Mouse (Mus musculus): Measurements from ENCODE around the gene Polr1a. TPM values are rescaled to one million over a fixed set of nuclear protein-coding genes. Genes with fewer than 3 reads are reported as not detected.

The Polr1a gene
- 40.4 TPM for polyA plus RNA-seq (2014; fragmentation: Illumina TruSeq; extraction: RNeasy Lipid Tissue Mini Kit (QIAGEN cat#74804); ENCODE audit: low read depth, low replicate concordance)

DNA sequence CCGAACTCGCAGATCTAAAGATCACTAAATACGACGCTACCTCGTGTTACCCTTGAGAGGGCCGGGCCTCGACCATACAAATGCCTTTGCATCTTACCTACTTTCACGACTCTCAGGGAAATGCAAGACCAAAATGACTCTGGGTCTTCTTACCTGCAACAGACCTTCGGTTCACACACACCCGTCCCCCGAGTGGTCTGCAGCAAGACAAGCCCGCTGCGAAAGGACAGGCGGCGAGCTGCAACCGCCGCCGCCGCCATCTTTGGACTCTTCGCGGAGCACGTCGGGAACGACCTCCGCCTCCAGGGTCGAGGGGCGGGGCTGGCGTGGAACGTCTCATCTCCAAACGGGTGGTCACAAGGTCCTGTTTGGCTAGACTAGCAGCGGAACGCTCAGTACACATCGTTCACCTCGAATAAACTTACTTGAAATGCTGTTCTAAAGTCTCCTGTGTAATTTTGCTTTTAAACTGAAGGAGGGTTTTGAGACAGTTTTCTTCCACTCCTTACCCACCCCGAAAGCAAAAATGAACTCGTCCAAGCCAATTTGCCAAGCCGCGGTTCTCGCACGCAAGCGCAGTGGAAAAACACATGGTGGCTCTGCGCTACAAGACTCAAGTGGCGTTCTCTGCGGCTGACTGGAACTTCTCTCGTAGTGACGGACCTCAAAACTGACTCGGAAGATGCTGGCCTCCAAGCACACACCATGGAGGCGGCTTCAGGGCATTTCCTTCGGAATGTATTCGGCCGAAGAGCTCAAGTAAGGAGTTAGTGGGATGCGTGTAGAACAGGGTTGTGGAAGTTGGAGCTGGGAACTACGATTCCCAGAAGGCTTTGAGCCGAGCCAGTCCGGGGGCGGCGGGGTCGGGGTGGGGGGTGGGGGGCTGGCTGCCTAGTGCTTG lies at the start of gene Polr1a, which contains the start of gene Ptcd3:
TSS of gene Polr1a (plus strand) at position 573 of the 901 bp plus-strand sequence.
TSS of gene Ptcd3 (minus strand) at position 270 of the 901 bp plus-strand sequence.

Other genes starting within 250 kb of the Polr1a start
- gene Reep1, start 201.5 kb upstream of the Polr1a start, polyA plus RNA-seq (2014; fragmentation: Illumina TruSeq; extraction: RNeasy Lipid Tissue Mini Kit (QIAGEN cat#74804); ENCODE audit: low read depth, low replicate concordance) = 15.3 TPM
- gene Mrpl35, start 82.1 kb upstream of the Polr1a start, polyA plus RNA-seq (2014; fragmentation: Illumina TruSeq; extraction: RNeasy Lipid Tissue Mini Kit (QIAGEN cat#74804); ENCODE audit: low read depth, low replicate concordance) = 32.5 TPM
- 331 TPM for gene Immt, start 77.7 kb upstream of the Polr1a start, polyA plus RNA-seq (2014; fragmentation: Illumina TruSeq; extraction: RNeasy Lipid Tissue Mini Kit (QIAGEN cat#74804); ENCODE audit: low read depth, low replicate concordance)
- 448 TPM for gene Ptcd3, start 303 bp upstream of the Polr1a start, polyA plus RNA-seq (2014; fragmentation: Illumina TruSeq; extraction: RNeasy Lipid Tissue Mini Kit (QIAGEN cat#74804); ENCODE audit: low read depth, low replicate concordance)
- gene St3gal5, start 188.5 kb downstream of the Polr1a start, polyA plus RNA-seq (2014; fragmentation: Illumina TruSeq; extraction: RNeasy Lipid Tissue Mini Kit (QIAGEN cat#74804); ENCODE audit: low read depth, low replicate concordance) = 149 TPM

Measured in adrenal gland, adult 10 weeks (tissue).